Mouse (Mus musculus) left cerebral cortex, postnatal 4 days (tissue): ENCODE data around the gene Slc38a2. TPM values are rescaled to one million over a fixed set of nuclear protein-coding genes. Genes with fewer than 3 reads are reported as not detected.
A peak's percentile ranks its signal among the peaks of the same experiment; 100 is the strongest.

Source experiments
- DNase-seq: peaks from one replicate; pipeline ENCODE4 v3.0.0-alpha.2; 2022
- intact Hi-C: fragments of 180-260 bp; cut with DNase I; formaldehyde crosslinking; loops from one replicate; pipeline ENCODE4 v1.15.1; 2025
- total RNA-seq, 2 experiments: library from RNA; stranded (reverse); gene quantifications; 2 replicates each; pipeline ENCODE4 v1.2.3; 2021

Gene Slc38a2
- total RNA-seq, 2 experiments from 2014 or later: 114 to 124 TPM

- no peak for DNase-seq
- intact Hi-C loops: no loop called here
Measured at GRCm38 (mm10) chr15:96722228-96722627, 22.7 kb upstream of the Slc38a2 start.

- no peak for DNase-seq
- intact Hi-C loops: no loop called here
Measured at GRCm38 (mm10) chr15:96720146-96720545, 20.6 kb upstream of the Slc38a2 start.

GRCm38 (mm10) chr15:96718466-96718865 is 18.9 kb upstream of the Slc38a2 start:
- no peak for DNase-seq
- intact Hi-C loops: no loop called here

- intact Hi-C loops: no loop called here
- DNase-seq: no peak
Measured at GRCm38 (mm10) chr15:96717181-96717580, 17.7 kb upstream of the Slc38a2 start.

GRCm38 (mm10) chr15:96716371-96716770 is 16.8 kb upstream of the Slc38a2 start:
- intact Hi-C loops: no loop called here
- DNase-seq: no peak

- DNase-seq: no peak
- intact Hi-C loops: no loop called here
Measured at GRCm38 (mm10) chr15:96715692-96716080, 16.2 kb upstream of the Slc38a2 start.

- intact Hi-C loops: no loop called here
- no peak for DNase-seq
Measured at GRCm38 (mm10) chr15:96715079-96715691, 15.7 kb upstream of the Slc38a2 start.

- no peak for DNase-seq
- intact Hi-C loops: no loop called here
Measured at GRCm38 (mm10) chr15:96714676-96715016, 15.1 kb upstream of the Slc38a2 start.

GRCm38 (mm10) chr15:96713758-96714675 is 14.5 kb upstream of the Slc38a2 start:
- no peak for DNase-seq
- intact Hi-C loops: no loop called here

GRCm38 (mm10) chr15:96712338-96712737 is 12.8 kb upstream of the Slc38a2 start:
- DNase-seq: no peak
- intact Hi-C loops: no loop called here

- DNase-seq: no peak
- intact Hi-C loops: no loop called here
Measured at GRCm38 (mm10) chr15:96711664-96712063, 12.1 kb upstream of the Slc38a2 start.

GRCm38 (mm10) chr15:96710352-96711114 is 11.0 kb upstream of the Slc38a2 start:
- DNase-seq: no peak
- intact Hi-C loops: no loop called here

- intact Hi-C loops: no loop called here
- peak; percentile 99 for DNase-seq
Measured at GRCm38 (mm10) chr15:96709491-96710351, 10.2 kb upstream of the Slc38a2 start.

GRCm38 (mm10) chr15:96708976-96709490 is 9.5 kb upstream of the Slc38a2 start:
- no peak for DNase-seq
- intact Hi-C loops: no loop called here

- intact Hi-C loops: no loop called here
- no peak for DNase-seq
Measured at GRCm38 (mm10) chr15:96708428-96708827, 8.9 kb upstream of the Slc38a2 start.

- DNase-seq: no peak
- intact Hi-C loops: no loop called here
Measured at GRCm38 (mm10) chr15:96707936-96708335, 8.4 kb upstream of the Slc38a2 start.

- DNase-seq: no peak
- intact Hi-C loops: loop anchor here (5.0 kb wide), 1 partner anchor 235 kb away; no protein-coding TSS in a partner anchor
Measured at GRCm38 (mm10) chr15:96702466-96703031, 3.0 kb upstream of the Slc38a2 start.

GRCm38 (mm10) chr15:96700766-96701165 is 1.2 kb upstream of the Slc38a2 start:
- intact Hi-C loops: loop anchor here (5.0 kb wide), 1 partner anchor 237 kb away; no protein-coding TSS in a partner anchor
- no peak for DNase-seq

- peak; percentile 90 for DNase-seq
Measured at GRCm38 (mm10) chr15:96698658-96699448, 677 bp downstream of the Slc38a2 start.

More at GRCm38 (mm10) chr15:96698658-96699448, 677 bp downstream of the Slc38a2 start:
- intact Hi-C loops: loop anchor here (10.0 kb wide), 1 partner anchor 436 kb away; no protein-coding TSS in a partner anchor
